Mouse (Mus musculus): ENCODE measurements around the gene Bdp1. TPM values are rescaled to one million over a fixed set of nuclear protein-coding genes. Genes with fewer than 3 reads are reported as not detected.

Bdp1 gene
- total RNA-seq, 2 experiments from 2014 or later, result 16.4 to 20.0 TPM

GRCm38 (mm10) chr13:99983320-99983719 is 120.5 kb downstream of the Bdp1 start:
- H3K4me3 ChIP-seq, result no peak overlapping the region
- intact Hi-C loops (cut with DNase I), result no loop called here
- no peak for DNase-seq
- peak; percentile 7; the same call in 1 of the 2 replicates for TF ChIP-seq CTCF (IDR thresholded peaks at IDR 0.05)
- no peak overlapping the region for H3K27ac ChIP-seq

DNA sequence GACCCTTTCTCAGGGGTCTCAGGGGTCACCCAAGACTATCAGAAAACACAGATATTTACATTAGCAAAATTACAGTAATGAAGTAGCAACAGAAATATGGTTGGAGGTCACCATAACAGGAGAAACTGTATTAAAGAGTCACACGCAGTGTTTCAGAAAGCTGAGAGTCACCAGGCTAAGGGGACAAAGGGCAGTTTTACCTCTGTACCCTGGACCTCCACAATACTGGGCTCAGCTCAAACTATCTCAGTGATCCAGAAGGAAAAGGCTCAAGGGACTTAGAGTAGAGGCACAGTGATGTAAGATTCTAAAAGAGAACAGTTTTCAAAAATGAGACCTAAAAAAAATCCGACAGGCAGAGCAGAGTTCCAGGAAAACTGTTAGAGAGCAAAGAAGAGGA is 124.5 kb downstream of the Bdp1 start:
- Histone ChIP-seq H3K27ac (no peak overlapping the region), H3K4me3 (no peak overlapping the region)
- DNase-seq, result no peak
- intact Hi-C loops (cut with DNase I), result no loop called here
- TF ChIP-seq CTCF (IDR thresholded peaks at IDR 0.05), result no peak

GRCm38 (mm10) chr13:99970089-99970488 is 133.8 kb downstream of the Bdp1 start:
- H3K4me3 ChIP-seq, result no peak overlapping the region
- no peak overlapping the region for H3K27ac ChIP-seq
- no peak for TF ChIP-seq CTCF (IDR thresholded peaks at IDR 0.05)
- no peak for DNase-seq
- intact Hi-C loops (cut with DNase I), result no loop called here

Other genes starting within 250 kb of the Bdp1 start
- gene Cartpt, start 203.0 kb downstream of the Bdp1 start, total RNA-seq (2021), result not detected
- 10 to 100 TPM; 30.4 to 42.8 TPM for gene Mccc2, start 88.4 kb downstream of the Bdp1 start, total RNA-seq (2021)
- gene Serf1, start 3.9 kb upstream of the Bdp1 start, total RNA-seq (2021), result 1 to 10 TPM; 7.6 to 8.7 TPM
- gene Smn1, start 20.8 kb upstream of the Bdp1 start, total RNA-seq (2021), result 10 to 100 TPM; 13.1 to 15.6 TPM
- gene Naip2, start 98.0 kb upstream of the Bdp1 start, total RNA-seq (2021), result under 1 TPM; 0.10 to 0.17 TPM
- gene Naip5, start 142.3 kb upstream of the Bdp1 start, total RNA-seq (2021), result under 1 TPM in 1 of 2 experiments, not detected in 1; 0.06 TPM
- under 1 TPM; 0.03 to 0.08 TPM for gene Naip6, start 213.6 kb upstream of the Bdp1 start, total RNA-seq (2021)

Measured in gastrocnemius, adult 2 months (tissue).